Mouse (Mus musculus): ENCODE results near the gene Hydin. TPM values are rescaled to one million over a fixed set of nuclear protein-coding genes. Genes with fewer than 3 reads are reported as not detected.
A peak's percentile ranks its signal among the peaks of the same experiment; 100 is the strongest.

Hydin gene
- polyA plus RNA-seq (2012; ENCODE audit: insufficient read depth, insufficient read length, low replicate concordance, missing spikeins): not detected in 2 replicates

DNA sequence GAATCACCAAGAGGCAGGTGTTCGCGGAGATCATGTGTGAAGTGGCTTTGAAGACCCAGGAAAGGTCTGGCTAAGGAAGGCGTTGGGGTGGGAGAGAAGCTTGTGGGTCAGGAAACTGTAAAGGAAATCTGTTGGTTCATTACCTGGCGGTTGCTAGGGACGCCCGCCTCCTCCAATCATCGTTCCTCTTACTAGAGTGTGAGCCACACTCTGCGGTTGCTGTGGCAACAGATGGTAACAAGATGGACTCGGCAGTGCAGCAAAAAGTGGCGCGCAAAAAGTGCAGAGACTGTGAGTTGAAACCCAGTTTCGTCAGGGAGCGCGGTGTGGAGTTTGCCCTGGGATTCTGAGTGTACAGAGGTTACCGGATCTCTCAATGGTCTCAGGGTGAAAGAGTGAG lies at the start of gene Hydin:
Gene Hydin (plus strand): TSS at position 237 of the 400 bp plus-strand sequence.
- Histone ChIP-seq H3K4me3 (ENCODE audit: insufficient read depth, low read depth, low read length) (peak within 1 kb of the TSS; percentile 42), H3K27ac (ENCODE audit: insufficient read depth, low read depth, low read length) (no peak within 1 kb of the TSS), H3K4me1 (ENCODE audit: control insufficient read depth, insufficient read depth, low read length) (peaks cover 11% of the 10 kb centered on the region)
- TF ChIP-seq POLR2A (IDR thresholded peaks at IDR 0.05; ENCODE audit: insufficient read depth, low read depth, low read length): no peak
- TF ChIP-seq CTCF (IDR thresholded peaks at IDR 0.05; ENCODE audit: insufficient read depth, low read depth, low read length): no peak
- under 1% methylated on average over 15 of the region's 15 CpGs for WGBS

GRCm38 (mm10) chr8:110217198-110217597 lies 49.6 kb upstream of the Hydin start:
- Histone ChIP-seq H3K4me3 (ENCODE audit: insufficient read depth, low read depth, low read length) (peak overlapping the region; percentile 76), H3K27ac (ENCODE audit: insufficient read depth, low read depth, low read length) (peak overlapping the region; percentile 85), H3K4me1 (ENCODE audit: control insufficient read depth, insufficient read depth, low read length) (peaks cover 7% of the 10 kb centered on the region)
- TF ChIP-seq CTCF (IDR thresholded peaks at IDR 0.05; ENCODE audit: insufficient read depth, low read depth, low read length) (no peak), POLR2A (IDR thresholded peaks at IDR 0.05; ENCODE audit: insufficient read depth, low read depth, low read length) (no peak)
- 18% methylated on average over 5 of the region's 5 CpGs for WGBS

DNA sequence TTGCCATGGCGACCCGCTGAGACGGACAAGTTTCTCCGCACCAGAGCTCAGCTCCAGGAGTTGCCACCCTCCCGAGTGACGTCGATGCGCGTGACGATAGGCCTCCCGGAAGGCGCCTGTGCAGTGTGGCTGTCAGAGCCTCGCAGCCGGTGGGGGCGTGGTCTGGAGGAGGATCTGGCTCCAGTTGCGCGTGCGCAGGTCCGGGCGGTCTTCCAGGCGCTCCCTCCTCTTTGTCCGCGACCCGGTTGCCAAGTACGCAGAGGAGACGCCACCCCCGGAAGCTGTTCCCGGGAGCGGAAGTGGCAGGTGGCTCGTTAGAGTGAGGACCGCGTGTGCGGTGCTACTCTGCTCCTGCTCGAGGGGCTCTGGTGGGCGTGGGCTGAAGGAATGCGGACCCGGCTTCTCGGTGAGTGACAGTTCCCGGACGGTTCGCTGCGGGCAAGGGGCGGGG lies 49.1 kb upstream of the Hydin start:
- peak; percentile 58; the same call in 1 of the 2 replicates for TF ChIP-seq POLR2A (IDR thresholded peaks at IDR 0.05; ENCODE audit: insufficient read depth, low read depth, low read length)
- TF ChIP-seq CTCF (IDR thresholded peaks at IDR 0.05; ENCODE audit: insufficient read depth, low read depth, low read length): no peak
- peak overlapping the region; percentile 76 for H3K4me3 ChIP-seq (ENCODE audit: insufficient read depth, low read depth, low read length)
- H3K27ac ChIP-seq (ENCODE audit: insufficient read depth, low read depth, low read length): peak overlapping the region; percentile 85
- WGBS: 0% methylated on average over 43 of the region's 43 CpGs
- H3K4me1 ChIP-seq (ENCODE audit: control insufficient read depth, insufficient read depth, low read length): peaks cover 7% of the 10 kb centered on the region

- H3K27ac ChIP-seq (ENCODE audit: insufficient read depth, low read depth, low read length): no peak overlapping the region
- TF ChIP-seq CTCF (IDR thresholded peaks at IDR 0.05; ENCODE audit: insufficient read depth, low read depth, low read length): no peak
- no peak for TF ChIP-seq POLR2A (IDR thresholded peaks at IDR 0.05; ENCODE audit: insufficient read depth, low read depth, low read length)
- H3K4me1 ChIP-seq (ENCODE audit: control insufficient read depth, insufficient read depth, low read length): peaks cover 12% of the 10 kb centered on the region
- WGBS: 33% methylated on average over 5 of the region's 5 CpGs
- H3K4me3 ChIP-seq (ENCODE audit: insufficient read depth, low read depth, low read length): peak overlapping the region; percentile 9; the same call in 1 of the 2 replicates
These were observed 48.3 kb upstream of the Hydin start for GRCm38 (mm10) chr8:110218511-110218910.

DNA sequence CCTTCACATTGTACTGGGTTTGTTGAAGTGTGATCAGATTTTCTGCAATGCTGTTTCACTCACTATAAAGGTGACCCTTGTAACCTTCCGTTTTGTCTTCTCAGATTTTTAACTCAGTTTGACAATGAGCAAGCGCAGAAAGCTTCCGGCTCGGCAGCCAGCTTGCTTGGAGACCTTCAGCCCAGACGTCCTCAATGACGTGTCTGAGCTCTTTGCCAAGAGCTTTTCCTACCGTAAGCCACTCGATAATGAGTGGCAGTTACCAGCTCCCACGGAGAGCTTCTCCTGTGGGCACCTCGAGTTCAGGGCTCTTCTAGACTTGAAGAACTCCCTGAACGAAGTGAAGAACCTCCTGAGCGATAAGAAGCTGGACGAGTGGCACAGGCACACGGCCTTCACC lies 45.8 kb upstream of the Hydin start:
- no peak overlapping the region for H3K4me3 ChIP-seq (ENCODE audit: insufficient read depth, low read depth, low read length)
- peaks cover 12% of the 10 kb centered on the region for H3K4me1 ChIP-seq (ENCODE audit: control insufficient read depth, insufficient read depth, low read length)
- WGBS: 88% methylated on average over 14 of the region's 14 CpGs
- TF ChIP-seq POLR2A (IDR thresholded peaks at IDR 0.05; ENCODE audit: insufficient read depth, low read depth, low read length) (no peak), CTCF (IDR thresholded peaks at IDR 0.05; ENCODE audit: insufficient read depth, low read depth, low read length) (no peak)
- H3K27ac ChIP-seq (ENCODE audit: insufficient read depth, low read depth, low read length): no peak overlapping the region

DNA sequence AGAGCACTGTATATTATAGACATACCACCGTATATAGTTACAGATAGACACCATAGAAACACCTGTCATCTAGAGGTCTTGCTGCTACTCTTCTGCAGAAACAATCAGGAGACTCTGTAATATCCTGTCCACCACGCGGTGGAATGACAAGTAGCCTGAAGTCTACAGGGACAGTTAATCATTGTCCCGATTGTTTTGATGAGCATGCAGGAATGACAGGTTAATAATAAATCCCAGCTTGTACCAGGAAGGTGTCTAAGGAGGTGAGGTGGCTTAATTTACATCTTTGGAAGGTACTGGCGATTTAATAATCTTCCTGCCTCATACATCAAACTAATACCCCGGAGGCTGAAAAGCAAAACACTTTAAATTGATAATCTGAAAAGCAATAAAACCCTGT lies 36.0 kb upstream of the Hydin start:
- TF ChIP-seq CTCF (IDR thresholded peaks at IDR 0.05; ENCODE audit: insufficient read depth, low read depth, low read length) (no peak), POLR2A (IDR thresholded peaks at IDR 0.05; ENCODE audit: insufficient read depth, low read depth, low read length) (no peak)
- no peak overlapping the region for H3K4me3 ChIP-seq (ENCODE audit: insufficient read depth, low read depth, low read length)
- 89% methylated on average over 6 of the region's 6 CpGs for WGBS
- H3K4me1 ChIP-seq (ENCODE audit: control insufficient read depth, insufficient read depth, low read length): no peaks in the 10 kb centered on the region
- H3K27ac ChIP-seq (ENCODE audit: insufficient read depth, low read depth, low read length): no peak overlapping the region

DNA sequence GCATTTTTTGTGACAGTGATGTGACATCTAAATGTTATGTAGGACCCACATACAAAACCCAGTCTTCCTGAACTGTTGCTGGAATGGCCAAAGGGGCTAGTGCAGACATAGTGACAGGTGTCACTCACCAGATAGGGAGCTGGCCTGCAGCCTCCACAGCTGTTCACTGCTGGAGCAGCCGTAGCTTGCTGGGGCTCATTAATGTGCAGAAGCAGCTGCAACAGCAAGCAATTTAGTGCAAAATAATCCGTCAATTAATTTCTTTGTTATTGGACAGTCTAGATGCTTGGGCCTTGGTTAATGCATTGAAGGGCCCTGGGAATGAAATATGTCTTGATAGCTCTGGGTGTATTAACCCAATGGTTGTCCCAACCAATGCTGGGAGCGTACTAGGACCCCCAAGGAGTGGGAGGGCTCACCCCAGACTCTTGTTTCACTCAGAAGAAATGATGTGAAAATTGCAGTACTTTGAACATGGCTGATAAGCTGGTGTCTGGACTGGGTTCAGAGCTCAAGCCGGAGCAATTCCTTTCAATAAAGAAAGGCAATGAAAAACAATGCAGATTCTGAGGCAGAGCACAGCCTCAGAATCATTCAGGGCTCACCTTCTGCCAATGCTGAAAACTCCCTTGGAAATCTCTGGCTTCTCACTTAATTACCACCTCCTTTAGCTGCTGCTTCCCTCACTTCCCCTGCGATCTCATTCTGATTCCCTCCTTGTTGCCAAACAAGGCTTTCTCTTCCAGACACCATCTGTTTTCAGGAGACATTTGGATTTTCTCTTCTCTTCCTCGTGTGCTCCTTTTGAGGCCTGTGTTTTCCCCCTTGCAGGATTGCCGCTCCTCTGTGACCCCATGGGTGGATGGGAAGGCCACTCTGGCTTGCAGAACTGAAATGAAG lies 24.2 kb upstream of the Hydin start:
- TF ChIP-seq POLR2A (IDR thresholded peaks at IDR 0.05; ENCODE audit: insufficient read depth, low read depth, low read length) (no peak), CTCF (IDR thresholded peaks at IDR 0.05; ENCODE audit: insufficient read depth, low read depth, low read length) (no peak)
- H3K4me3 ChIP-seq (ENCODE audit: insufficient read depth, low read depth, low read length): no peak overlapping the region
- 20% methylated on average over 7 of the region's 7 CpGs for WGBS
- H3K27ac ChIP-seq (ENCODE audit: insufficient read depth, low read depth, low read length): peak overlapping the region; percentile 52
- peaks cover 2% of the 10 kb centered on the region for H3K4me1 ChIP-seq (ENCODE audit: control insufficient read depth, insufficient read depth, low read length)

GRCm38 (mm10) chr8:110244566-110244965 lies 22.2 kb upstream of the Hydin start:
- H3K4me1 ChIP-seq (ENCODE audit: control insufficient read depth, insufficient read depth, low read length): peaks cover 2% of the 10 kb centered on the region
- no peak overlapping the region for H3K27ac ChIP-seq (ENCODE audit: insufficient read depth, low read depth, low read length)
- TF ChIP-seq CTCF (IDR thresholded peaks at IDR 0.05; ENCODE audit: insufficient read depth, low read depth, low read length) (no peak), POLR2A (IDR thresholded peaks at IDR 0.05; ENCODE audit: insufficient read depth, low read depth, low read length) (no peak)
- no peak overlapping the region for H3K4me3 ChIP-seq (ENCODE audit: insufficient read depth, low read depth, low read length)
- WGBS: 56% methylated on average over 2 of the region's 2 CpGs

- peaks cover 2% of the 10 kb centered on the region for H3K4me1 ChIP-seq (ENCODE audit: control insufficient read depth, insufficient read depth, low read length)
- 85% methylated on average over 6 of the region's 6 CpGs for WGBS
- H3K4me3 ChIP-seq (ENCODE audit: insufficient read depth, low read depth, low read length): no peak overlapping the region
- no peak for TF ChIP-seq POLR2A (IDR thresholded peaks at IDR 0.05; ENCODE audit: insufficient read depth, low read depth, low read length)
- TF ChIP-seq CTCF (IDR thresholded peaks at IDR 0.05; ENCODE audit: insufficient read depth, low read depth, low read length): no peak
- H3K27ac ChIP-seq (ENCODE audit: insufficient read depth, low read depth, low read length): no peak overlapping the region
These were observed 19.5 kb upstream of the Hydin start for GRCm38 (mm10) chr8:110247238-110247637.

Data from olfactory bulb, adult 2 months (tissue).